In the genomic region with DNA sequence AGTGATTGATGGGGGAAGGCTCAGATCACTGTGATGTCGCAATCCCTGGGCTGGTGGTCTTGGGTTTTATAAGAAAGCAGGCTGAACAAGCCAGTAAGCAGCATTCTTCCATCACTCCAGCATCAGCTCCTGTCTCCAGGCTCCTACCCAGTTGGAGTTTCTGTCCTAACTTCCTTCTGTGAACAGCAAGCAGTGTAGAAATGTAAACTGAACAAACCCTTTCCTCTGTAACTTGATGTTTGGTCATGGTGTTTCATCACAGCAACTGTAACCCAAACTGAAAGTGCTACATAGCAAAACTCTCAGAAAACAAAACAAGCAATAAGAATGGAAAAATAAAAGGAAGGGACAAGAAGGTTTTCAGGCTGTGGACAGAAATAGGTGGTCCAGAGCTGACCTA, we compare ENCODE assay signal across 18 mouse cellular contexts.
"Had no signal": no experiment of that assay in that cellular context is flagged by ENCODE, and none has a peak within 500 bp of the region (broad histone marks: within the 10 kb centered on the region; RNA-seq: fewer than 3 reads in every experiment).

No protein-coding gene starts in this region.

- H3K4me2 ChIP-seq: lung, embryonic 14.5 days; midbrain, embryonic 12.5 days; neural tube, embryonic 13.5 days; neural tube, embryonic 15.5 days had no signal

- ATAC-seq: midbrain, embryonic 16.5 days had no signal

- H3K4me3 ChIP-seq: midbrain, embryonic 10.5 days; midbrain, embryonic 12.5 days; myocyte; neural tube, embryonic 13.5 days; neural tube, embryonic 15.5 days had no signal

- H3K27ac ChIP-seq: midbrain, embryonic 10.5 days; midbrain, embryonic 12.5 days; neural tube, embryonic 13.5 days; neural tube, embryonic 15.5 days had no signal

- DNase-seq: lung, embryonic 14.5 days; lung, postnatal 10 days; lung, postnatal 4 days; midbrain, embryonic 14.5 days; retina, postnatal 1 day; right cerebral cortex, adult 18-20 months; right cerebral cortex, postnatal 25 days; right cerebral cortex, postnatal 4 days; spleen, adult 18-20 months; thymus, adult 18-20 months; thymus, postnatal 14 days; thymus, postnatal 36 days had no signal

- H3K4me1 ChIP-seq: midbrain, embryonic 12.5 days; neural tube, embryonic 13.5 days; neural tube, embryonic 15.5 days had no signal

- H3K27me3 ChIP-seq: midbrain, embryonic 12.5 days; neural tube, embryonic 13.5 days; neural tube, embryonic 15.5 days had no signal

- H3K9ac ChIP-seq: lung, embryonic 14.5 days; midbrain, embryonic 12.5 days; neural tube, embryonic 13.5 days; neural tube, embryonic 15.5 days had no signal

- H3K36me3 ChIP-seq: midbrain, embryonic 10.5 days; midbrain, embryonic 12.5 days; neural tube, embryonic 13.5 days; neural tube, embryonic 15.5 days had no signal

- H3K9me3 ChIP-seq: midbrain, embryonic 10.5 days; midbrain, embryonic 12.5 days; neural tube, embryonic 13.5 days; neural tube, embryonic 15.5 days had no signal
